Mouse (Mus musculus): ENCODE measurements at regions not wholly inside any gene's neighbourhood (a gene's known extent, or its start where the extent isn't known, plus 50 kb on each side); places are given as distances from the start of the nearest gene placed in this dataset.

DNA sequence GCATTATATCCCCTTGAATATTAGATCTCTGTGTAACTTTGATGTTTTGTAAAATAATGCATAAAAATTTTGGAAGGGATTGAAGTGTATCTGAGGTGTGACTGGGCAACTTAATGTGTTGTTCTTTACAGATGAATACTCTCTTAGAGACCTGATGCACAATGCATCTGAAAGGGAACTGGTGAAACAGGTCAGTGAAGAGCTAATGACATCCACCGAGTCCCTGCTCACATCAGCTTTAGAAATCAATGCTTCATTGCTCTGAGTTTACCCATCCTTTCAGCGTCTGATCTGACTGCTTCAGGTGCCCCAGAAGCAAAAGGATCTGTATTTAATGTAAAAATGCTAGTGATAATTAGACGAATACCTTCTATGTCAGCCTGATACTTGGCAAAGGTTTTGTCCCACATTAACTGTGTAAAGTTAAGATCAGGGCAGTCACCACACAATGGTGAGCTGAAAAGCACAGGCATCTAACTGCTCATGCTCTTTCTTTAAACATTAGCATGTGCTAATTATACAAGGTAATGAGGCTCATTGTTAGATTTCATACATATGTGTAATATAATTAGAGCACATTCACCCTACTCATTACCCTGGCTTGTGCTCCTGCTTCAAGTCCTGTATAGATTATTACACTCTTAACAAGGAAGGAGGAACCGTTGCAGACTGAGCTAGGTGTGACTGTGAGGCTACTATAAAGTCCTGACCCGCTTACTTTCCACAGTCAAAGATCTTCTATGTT lies 204.6 kb upstream of the Tlr4 start:
- Histone ChIP-seq H3K4me2 (no peak overlapping the region), H3K4me3 (no peak overlapping the region), H3K27me3 (no peaks in the 10 kb centered on the region), H3K27ac (no peak overlapping the region), H3K4me1 (0 out of 2 replicates have a peak, but pooled peaks cover 4% of the 10 kb centered on the region), H3K9me3 (no peaks in the 10 kb centered on the region), H3K36me3 (no peaks in the 10 kb centered on the region), H3K9ac (no peak overlapping the region)
- 74% methylated on average over 5 of the region's 5 CpGs for WGBS
- no peak for ATAC-seq (ENCODE audit: borderline replicate concordance, extremely low read depth, low FRiP score, low TSS enrichment)

DNA sequence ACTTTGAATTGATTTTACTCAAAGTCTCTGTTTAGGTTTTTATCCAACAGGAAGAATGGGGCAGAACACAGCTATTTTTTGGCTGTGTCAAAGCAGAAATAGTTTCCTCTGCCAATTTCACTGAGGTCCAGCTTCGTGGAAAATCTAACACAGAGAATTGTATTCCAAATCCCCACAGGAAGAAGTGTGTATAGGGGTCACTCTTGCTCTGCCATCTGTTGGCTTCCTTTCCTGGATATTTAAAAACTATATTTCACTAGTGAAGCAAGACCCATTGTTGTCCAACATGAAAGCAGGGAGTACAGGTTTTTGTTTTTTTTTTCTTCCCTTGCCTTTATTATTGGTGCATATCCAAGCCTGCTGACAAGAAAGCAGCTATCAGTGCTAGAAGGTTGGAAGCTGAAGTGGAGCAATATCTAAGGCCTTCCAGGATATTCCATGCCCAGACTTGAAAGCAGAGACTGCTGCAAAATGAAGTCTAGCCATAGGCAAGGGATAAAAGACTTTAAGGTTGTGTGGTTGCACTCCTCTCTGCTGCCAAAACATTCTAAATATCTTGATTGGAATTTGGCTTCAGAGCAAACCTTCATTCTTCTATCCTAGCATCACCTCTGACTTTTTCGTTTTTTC lies 208.5 kb upstream of the Tlr4 start:
- 39% methylated on average over 2 of the region's 2 CpGs for WGBS

DNA sequence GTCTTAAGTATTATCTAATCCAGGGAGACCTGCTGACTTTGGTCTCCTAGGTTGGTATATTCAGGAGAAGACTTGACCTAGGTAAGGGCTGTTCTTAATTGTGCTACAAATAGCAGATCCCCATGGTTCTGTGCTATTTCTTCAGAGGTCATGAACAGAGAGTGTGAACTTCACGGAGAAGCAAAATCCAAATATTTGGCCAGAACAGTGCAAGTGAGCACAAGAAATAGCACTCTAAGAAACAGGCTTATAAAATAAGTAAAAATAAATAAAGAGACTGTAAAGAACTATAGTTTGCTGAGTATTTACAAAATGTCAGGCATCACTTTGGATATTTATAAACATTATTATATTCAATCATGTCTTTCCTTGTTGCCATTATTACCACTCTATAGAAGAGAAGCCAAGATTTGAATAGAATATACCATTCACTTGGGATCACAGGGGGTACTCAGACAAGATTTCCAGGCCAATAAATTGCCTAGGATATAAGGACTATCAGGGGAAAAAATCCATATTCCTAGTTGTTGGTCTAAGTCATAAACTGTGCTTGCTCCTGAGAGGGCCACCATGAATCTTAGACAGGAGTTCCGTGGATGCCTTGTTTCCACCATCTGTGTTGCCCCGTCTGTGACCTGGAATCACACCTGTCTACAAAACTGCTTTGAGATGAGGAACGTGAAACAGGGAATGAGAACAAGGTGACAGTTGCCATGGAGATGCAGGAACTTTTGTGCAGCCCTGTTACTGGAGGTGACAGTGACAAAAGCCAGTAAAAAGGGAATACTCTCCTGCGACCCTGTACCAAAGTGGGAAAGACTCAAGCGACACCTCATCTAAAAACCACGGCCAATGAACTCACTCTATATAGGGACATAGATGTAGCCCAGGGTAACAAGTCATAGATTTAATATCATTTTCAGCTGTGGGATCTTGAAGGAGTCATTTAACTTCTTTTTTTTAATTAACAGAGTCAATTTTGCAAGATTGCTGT lies 209.3 kb upstream of the Tlr4 start:
- H3K4me3 ChIP-seq: no peak overlapping the region
- no peak overlapping the region for H3K9ac ChIP-seq
- H3K9me3 ChIP-seq: no peaks in the 10 kb centered on the region
- 49% methylated on average over 7 of the region's 7 CpGs for whole genome bisulfite sequencing
- peak; percentile 65; the same call in 1 of the 2 replicates for ATAC-seq (ENCODE audit: borderline replicate concordance, extremely low read depth, low FRiP score, low TSS enrichment)
- no peak overlapping the region for H3K4me2 ChIP-seq
- H3K27ac ChIP-seq: no peak overlapping the region
- no peaks in the 10 kb centered on the region for H3K27me3 ChIP-seq
- 0 out of 2 replicates have a peak, but pooled peaks cover 4% of the 10 kb centered on the region for H3K4me1 ChIP-seq
- H3K36me3 ChIP-seq: no peaks in the 10 kb centered on the region

More for the DNA sequence above, 208.5 kb upstream of the Tlr4 start:
- Histone ChIP-seq H3K4me1 (0 out of 2 replicates have a peak, but pooled peaks cover 4% of the 10 kb centered on the region), H3K4me2 (no peak overlapping the region), H3K4me3 (no peak overlapping the region), H3K9ac (no peak overlapping the region), H3K36me3 (no peaks in the 10 kb centered on the region), H3K27ac (no peak overlapping the region), H3K9me3 (no peaks in the 10 kb centered on the region), H3K27me3 (no peaks in the 10 kb centered on the region)
- ATAC-seq (ENCODE audit: borderline replicate concordance, extremely low read depth, low FRiP score, low TSS enrichment): no peak

DNA sequence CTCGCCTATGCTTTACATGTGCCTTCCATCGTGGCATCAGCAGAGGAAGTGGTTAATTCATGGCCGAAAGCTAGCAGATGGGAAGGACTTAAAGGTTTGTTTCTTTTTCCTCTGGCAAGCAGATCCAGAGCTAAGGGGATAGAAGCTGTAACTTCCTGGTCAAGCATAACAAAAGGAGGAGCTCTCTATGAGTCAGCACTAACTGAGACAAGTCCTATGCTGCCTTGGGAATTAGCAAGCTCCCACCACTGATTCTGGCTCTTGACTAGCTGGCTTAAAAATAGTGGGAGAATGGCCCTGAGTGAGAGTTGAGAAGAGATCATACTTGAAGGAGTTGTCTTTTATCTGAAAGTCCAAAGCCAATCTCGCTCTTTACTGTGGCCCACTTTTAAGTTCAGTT lies 210.3 kb upstream of the Tlr4 start:
- Histone ChIP-seq H3K9me3 (no peaks in the 10 kb centered on the region), H3K27ac (no peak overlapping the region), H3K36me3 (no peaks in the 10 kb centered on the region), H3K9ac (no peak overlapping the region), H3K4me3 (no peak overlapping the region), H3K27me3 (no peaks in the 10 kb centered on the region), H3K4me2 (no peak overlapping the region), H3K4me1 (0 out of 2 replicates have a peak, but pooled peaks cover 4% of the 10 kb centered on the region)
- ATAC-seq (ENCODE audit: borderline replicate concordance, extremely low read depth, low FRiP score, low TSS enrichment): peak; percentile 31; the same call in 1 of the 2 replicates
- WGBS: 53% methylated on average over 4 of the region's 4 CpGs

DNA sequence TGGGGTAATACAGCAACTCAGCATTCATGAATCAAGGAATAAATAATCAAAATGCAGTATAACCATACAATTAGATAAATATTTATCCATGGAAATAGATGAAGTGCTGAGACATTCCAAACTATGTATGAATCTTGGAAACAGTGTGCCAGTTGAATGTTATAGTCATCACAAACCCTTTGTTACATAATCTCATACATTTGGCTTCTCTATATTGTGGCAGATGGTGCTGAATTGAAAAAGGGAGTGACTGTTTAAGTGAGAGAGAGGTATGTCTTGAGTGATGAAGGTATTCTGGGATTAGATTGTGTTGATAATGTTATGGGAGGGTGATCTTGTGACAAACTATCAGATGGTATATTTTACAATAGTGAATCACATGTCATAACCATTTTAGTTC lies 200.4 kb upstream of the Astn2 start:
- no peaks in the 10 kb centered on the region for H3K9me3 ChIP-seq
- no peak overlapping the region for H3K4me2 ChIP-seq
- ATAC-seq (ENCODE audit: borderline replicate concordance, extremely low read depth, low FRiP score, low TSS enrichment): no peak
- no peak overlapping the region for H3K4me3 ChIP-seq
- no peak overlapping the region for H3K27ac ChIP-seq
- no peak overlapping the region for H3K9ac ChIP-seq
- H3K27me3 ChIP-seq: no peaks in the 10 kb centered on the region
- no peaks in the 10 kb centered on the region for H3K4me1 ChIP-seq
- H3K36me3 ChIP-seq: no peaks in the 10 kb centered on the region

DNA sequence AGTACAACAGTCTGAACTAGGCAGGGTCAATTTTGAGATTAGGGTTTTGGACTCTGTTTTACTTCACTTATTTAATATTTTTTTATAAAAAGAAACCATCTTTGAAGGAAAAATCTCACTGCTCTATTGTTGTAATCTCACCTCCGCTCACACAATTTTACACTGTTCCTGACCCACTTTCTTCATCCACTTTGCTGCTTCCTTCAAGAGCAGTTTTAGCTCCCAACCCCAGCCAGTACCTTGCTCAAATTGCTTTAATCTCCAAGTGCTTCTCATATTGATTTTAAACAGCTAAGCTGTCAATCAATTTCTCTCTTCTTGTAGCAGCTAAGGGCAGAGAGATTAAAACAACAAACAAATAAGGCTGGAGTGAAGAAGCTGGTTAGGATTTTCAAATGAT lies 194.3 kb upstream of the Astn2 start:
- no peaks in the 10 kb centered on the region for H3K9me3 ChIP-seq
- no peak for ATAC-seq (ENCODE audit: borderline replicate concordance, extremely low read depth, low FRiP score, low TSS enrichment)
- H3K36me3 ChIP-seq: no peaks in the 10 kb centered on the region
- no peak overlapping the region for H3K4me3 ChIP-seq
- no peak overlapping the region for H3K4me2 ChIP-seq
- no peak overlapping the region for H3K27ac ChIP-seq
- no peaks in the 10 kb centered on the region for H3K27me3 ChIP-seq
- WGBS: 81% methylated on average over 1 of the region's 1 CpGs
- no peak overlapping the region for H3K9ac ChIP-seq
- H3K4me1 ChIP-seq: no peaks in the 10 kb centered on the region

DNA sequence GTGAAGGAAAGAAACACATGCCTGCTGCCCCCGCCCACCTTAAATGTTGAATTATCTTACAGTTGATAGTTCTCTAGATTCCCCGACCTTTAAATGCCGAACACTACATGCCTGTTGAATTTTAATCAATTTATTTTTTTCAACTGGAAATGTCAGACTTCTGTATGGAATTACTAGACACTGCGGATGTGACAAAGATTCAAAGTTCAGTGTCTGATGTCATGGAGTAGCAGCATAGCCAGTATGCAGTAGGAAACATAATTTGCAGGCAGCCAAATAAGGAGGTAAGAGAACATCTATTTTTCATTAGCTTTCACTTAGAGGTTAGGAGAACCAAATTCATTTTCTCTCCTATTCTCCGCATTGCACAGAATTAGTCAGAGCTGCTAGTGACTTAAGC lies 182.2 kb upstream of the Astn2 start:
- no peak overlapping the region for H3K4me2 ChIP-seq
- WGBS: 63% methylated on average over 5 of the region's 5 CpGs
- no peaks in the 10 kb centered on the region for H3K4me1 ChIP-seq
- H3K9me3 ChIP-seq: no peaks in the 10 kb centered on the region
- ATAC-seq (ENCODE audit: borderline replicate concordance, extremely low read depth, low FRiP score, low TSS enrichment): no peak
- no peak overlapping the region for H3K27ac ChIP-seq
- H3K4me3 ChIP-seq: no peak overlapping the region
- H3K27me3 ChIP-seq: no peaks in the 10 kb centered on the region
- no peaks in the 10 kb centered on the region for H3K36me3 ChIP-seq
- no peak overlapping the region for H3K9ac ChIP-seq

DNA sequence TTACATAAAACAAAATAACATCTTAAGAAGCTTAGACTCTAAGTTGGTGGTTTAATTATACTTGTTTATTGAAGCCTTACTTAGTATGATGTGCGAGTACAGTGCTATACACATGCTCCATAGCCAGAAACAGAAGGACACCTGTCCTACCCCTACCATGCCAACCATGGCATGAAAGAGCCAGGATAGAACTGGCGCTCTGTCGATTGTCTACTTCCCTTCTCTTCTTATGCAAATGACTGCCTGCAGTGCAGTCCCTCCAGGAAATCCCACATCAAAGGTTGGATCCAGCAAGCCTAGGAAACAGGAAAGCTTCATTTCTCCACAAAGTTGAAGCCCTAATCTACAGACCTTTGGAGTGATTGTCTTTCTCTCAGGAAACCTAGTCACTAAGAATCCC lies 181.8 kb upstream of the Astn2 start:
- Histone ChIP-seq H3K27me3 (no peaks in the 10 kb centered on the region), H3K4me3 (no peak overlapping the region), H3K4me2 (no peak overlapping the region), H3K27ac (no peak overlapping the region), H3K36me3 (no peaks in the 10 kb centered on the region), H3K9me3 (no peaks in the 10 kb centered on the region), H3K4me1 (no peaks in the 10 kb centered on the region), H3K9ac (no peak overlapping the region)
- ATAC-seq (ENCODE audit: borderline replicate concordance, extremely low read depth, low FRiP score, low TSS enrichment): no peak
- WGBS: 31% methylated on average over 3 of the region's 3 CpGs

DNA sequence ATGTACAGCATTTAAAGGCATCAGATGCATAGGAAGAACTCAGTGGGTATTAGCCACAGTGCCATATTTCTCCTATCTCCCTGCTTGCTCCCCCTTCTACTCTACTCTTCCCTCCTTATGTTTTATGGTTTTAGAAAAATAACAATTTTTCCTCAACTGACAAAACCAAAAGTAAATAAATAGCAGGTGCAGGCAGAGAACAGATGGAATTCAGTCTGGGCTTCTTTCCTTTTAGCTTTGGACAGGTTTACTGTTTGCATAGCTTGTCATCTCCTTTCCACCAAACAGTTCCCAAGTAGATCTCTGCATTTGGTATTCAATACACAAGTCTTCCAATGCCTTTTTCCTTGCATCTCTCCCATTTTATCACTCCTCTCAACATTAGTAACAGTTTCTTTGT lies 152.5 kb upstream of the Astn2 start:
- no peak overlapping the region for H3K4me3 ChIP-seq
- no peaks in the 10 kb centered on the region for H3K27me3 ChIP-seq
- no peaks in the 10 kb centered on the region for H3K9me3 ChIP-seq
- ATAC-seq (ENCODE audit: borderline replicate concordance, extremely low read depth, low FRiP score, low TSS enrichment): no peak
- H3K36me3 ChIP-seq: no peaks in the 10 kb centered on the region
- no peak overlapping the region for H3K9ac ChIP-seq
- no peak overlapping the region for H3K4me2 ChIP-seq
- no peak overlapping the region for H3K27ac ChIP-seq
- no peaks in the 10 kb centered on the region for H3K4me1 ChIP-seq

DNA sequence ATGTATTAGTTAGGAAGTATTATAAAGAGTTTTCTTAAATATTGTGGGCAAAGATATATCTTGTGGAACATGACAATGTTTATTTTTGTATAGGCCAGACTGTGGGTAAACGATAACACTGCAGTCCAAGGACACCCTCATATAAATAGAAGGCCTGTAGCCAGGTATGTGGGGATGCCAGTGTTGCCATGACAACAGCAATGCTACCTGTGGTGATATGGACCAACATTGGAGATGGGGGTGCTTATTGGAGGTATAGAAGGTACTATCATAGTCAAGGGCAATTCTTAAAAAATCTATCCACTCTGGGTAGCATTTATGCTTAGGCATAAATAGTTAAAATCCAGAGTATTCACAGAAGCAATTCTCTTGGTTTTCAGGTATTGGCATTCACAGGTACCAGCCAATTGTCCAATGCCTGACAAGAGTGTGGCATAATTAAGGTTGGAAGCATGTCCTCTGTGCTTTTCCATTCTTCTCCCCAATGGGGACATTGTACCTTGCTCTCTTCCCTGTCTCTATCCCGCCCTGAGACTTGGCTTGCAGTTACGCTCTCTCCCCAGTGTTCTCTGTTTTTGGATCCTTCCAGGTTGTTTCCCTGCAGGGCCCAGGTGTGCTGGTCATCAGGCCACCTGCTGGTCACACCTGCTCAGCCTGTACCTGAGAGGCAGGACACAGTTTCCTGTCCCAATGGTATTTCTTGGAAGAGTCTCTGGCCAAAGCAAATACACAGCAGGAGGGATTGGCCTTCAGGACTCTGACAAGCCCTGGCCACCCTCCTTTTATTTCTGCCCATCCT lies 146.1 kb upstream of the Astn2 start:
- Histone ChIP-seq H3K4me2 (no peak overlapping the region), H3K4me1 (no peaks in the 10 kb centered on the region), H3K9me3 (no peaks in the 10 kb centered on the region), H3K36me3 (no peaks in the 10 kb centered on the region), H3K4me3 (no peak overlapping the region), H3K27me3 (no peaks in the 10 kb centered on the region), H3K9ac (no peak overlapping the region), H3K27ac (no peak overlapping the region)
- no peak for ATAC-seq (ENCODE audit: borderline replicate concordance, extremely low read depth, low FRiP score, low TSS enrichment)
- WGBS: 64% methylated on average over 3 of the region's 3 CpGs

DNA sequence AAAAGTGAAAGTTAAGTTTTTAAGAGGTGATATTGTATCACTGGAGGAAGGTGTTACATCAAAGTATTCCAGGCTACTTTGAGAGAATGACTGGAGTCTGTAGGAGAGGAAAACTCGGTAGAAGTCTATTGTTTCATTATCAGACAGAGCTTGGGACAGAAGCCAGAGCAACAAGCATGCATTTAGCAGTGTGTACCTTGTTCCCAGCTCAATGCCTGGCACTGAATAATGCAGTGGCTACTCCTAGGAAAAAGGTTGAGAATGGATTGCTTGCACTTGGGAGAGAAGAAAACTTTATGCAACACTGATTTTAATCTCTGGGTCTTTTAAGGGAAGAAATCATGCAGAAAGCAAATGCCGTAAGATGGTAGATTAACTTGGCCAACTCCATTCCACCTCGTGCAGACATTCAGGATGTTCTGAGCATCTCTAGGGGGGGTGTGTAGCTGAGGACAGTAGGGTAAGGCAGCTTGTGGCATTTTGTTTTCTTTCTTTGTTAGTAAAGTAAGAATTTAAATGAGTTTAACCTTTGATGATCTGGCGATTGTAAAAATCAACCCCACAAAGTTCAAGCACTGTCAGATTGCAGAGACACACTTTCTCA lies 138.5 kb upstream of the Astn2 start:
- H3K4me2 ChIP-seq: no peak overlapping the region
- WGBS: 61% methylated on average over 4 of the region's 4 CpGs
- ATAC-seq (ENCODE audit: borderline replicate concordance, extremely low read depth, low FRiP score, low TSS enrichment): no peak
- no peak overlapping the region for H3K4me3 ChIP-seq
- no peaks in the 10 kb centered on the region for H3K27me3 ChIP-seq
- no peak overlapping the region for H3K9ac ChIP-seq
- no peak overlapping the region for H3K27ac ChIP-seq
- no peaks in the 10 kb centered on the region for H3K9me3 ChIP-seq
- no peaks in the 10 kb centered on the region for H3K36me3 ChIP-seq
- no peaks in the 10 kb centered on the region for H3K4me1 ChIP-seq

Data from lung, embryonic 15.5 days (tissue).